Mouse (Mus musculus) gonadal fat pad, adult 2 months (tissue): ENCODE data around the gene Lypd3. TPM values are rescaled to one million over a fixed set of nuclear protein-coding genes. Genes with fewer than 3 reads are reported as not detected.
"Not testable (repeated sequence)": the region's sequence is repeated elsewhere in the genome, so short reads cannot be mapped to it uniquely, and the experiment has no call there.

Source experiments
- DNase-seq: peaks from one replicate; pipeline ENCODE4 v3.0.0-alpha.2; 2012; ENCODE audit warnings: low read depth
- polyA plus RNA-seq: library from polyadenylated mRNA; depleted of rRNA; stranded (reverse); fragments of >200 nt; gene quantifications from 2 replicates; pipeline ENCODE4 v1.2.3, GENCODE M21; 2012

The Lypd3 gene
- polyA plus RNA-seq, 1 experiment, result 1.5 TPM

- DNase-seq, result no peak
These were observed 23.9 kb upstream of the Lypd3 start for GRCm38 (mm10) chr7:24612308-24612910.

- DNase-seq, result no peak
These were observed 21.5 kb upstream of the Lypd3 start for GRCm38 (mm10) chr7:24614816-24615215.

GRCm38 (mm10) chr7:24617763-24618162 lies 18.6 kb upstream of the Lypd3 start:
- no peak for DNase-seq

GRCm38 (mm10) chr7:24618374-24618773 lies 18.0 kb upstream of the Lypd3 start:
- not testable (repeated sequence) for DNase-seq

GRCm38 (mm10) chr7:24619671-24620397 lies 16.5 kb upstream of the Lypd3 start:
- no peak for DNase-seq

GRCm38 (mm10) chr7:24621193-24621592 lies 15.2 kb upstream of the Lypd3 start:
- DNase-seq, result no peak

GRCm38 (mm10) chr7:24622967-24623366 lies 13.4 kb upstream of the Lypd3 start:
- DNase-seq, result no peak

GRCm38 (mm10) chr7:24628685-24629610 lies 7.4 kb upstream of the Lypd3 start:
- DNase-seq, result no peak

- DNase-seq, result no peak
These were observed 6.7 kb upstream of the Lypd3 start for GRCm38 (mm10) chr7:24629672-24630071.

- DNase-seq, result no peak
These were observed 6.1 kb upstream of the Lypd3 start for GRCm38 (mm10) chr7:24630116-24630880.

GRCm38 (mm10) chr7:24637046-24637445 lies 696 bp downstream of the Lypd3 start:
- DNase-seq, result no peak

GRCm38 (mm10) chr7:24638026-24638856 lies 1.9 kb downstream of the Lypd3 start:
- DNase-seq, result no peak

- no peak for DNase-seq
These were observed 4.1 kb downstream of the Lypd3 start for GRCm38 (mm10) chr7:24640450-24640849.

- DNase-seq, result no peak
These were observed 6.1 kb downstream of the Lypd3 start for GRCm38 (mm10) chr7:24642491-24642890.

- peak; percentile 92 for DNase-seq
These were observed 8.1 kb downstream of the Lypd3 start for GRCm38 (mm10) chr7:24644492-24644891.

- DNase-seq, result no peak
These were observed 8.6 kb downstream of the Lypd3 start for GRCm38 (mm10) chr7:24644996-24645395.

GRCm38 (mm10) chr7:24646486-24646885 lies 10.1 kb downstream of the Lypd3 start:
- no peak for DNase-seq

GRCm38 (mm10) chr7:24653681-24654080 lies 17.3 kb downstream of the Lypd3 start:
- no peak for DNase-seq

- DNase-seq, result no peak
These were observed 23.5 kb downstream of the Lypd3 start for GRCm38 (mm10) chr7:24659737-24660357.
